ENCODE assay signal across 12 mouse cellular contexts in genomic region chr9:114682193-114682592, GRCm38 (mm10).
"Had no signal": no experiment of that assay in that cellular context is flagged by ENCODE, and none has a peak within 500 bp of the region (broad histone marks: within the 10 kb centered on the region; RNA-seq: fewer than 3 reads in every experiment).

No protein-coding gene starts in this region.

- ATAC-seq: midbrain, embryonic 13.5 days; midbrain, embryonic 16.5 days had no signal

- DNase-seq: kidney, adult 2 months; kidney, postnatal 25 days; layer of hippocampus, postnatal 36 days; liver, embryonic 13.5 days; lung, adult 2 months; lung, postnatal 14 days; lung, postnatal 4 days; spleen, adult 18-20 months; thymus, adult 18-20 months; thymus, postnatal 36 days had no signal
